Mouse (Mus musculus): ENCODE data around the gene Spint1.

The Spint1 gene

GRCm38 (mm10) chr2:119242548-119242947 is 5.4 kb downstream of the Spint1 start:
- no peak for DNase-seq (ENCODE audit: low spot score in 2 of 2)

GRCm38 (mm10) chr2:119245246-119245645 is 8.1 kb downstream of the Spint1 start:
- no peak for DNase-seq (ENCODE audit: low spot score in 2 of 2)

DNA sequence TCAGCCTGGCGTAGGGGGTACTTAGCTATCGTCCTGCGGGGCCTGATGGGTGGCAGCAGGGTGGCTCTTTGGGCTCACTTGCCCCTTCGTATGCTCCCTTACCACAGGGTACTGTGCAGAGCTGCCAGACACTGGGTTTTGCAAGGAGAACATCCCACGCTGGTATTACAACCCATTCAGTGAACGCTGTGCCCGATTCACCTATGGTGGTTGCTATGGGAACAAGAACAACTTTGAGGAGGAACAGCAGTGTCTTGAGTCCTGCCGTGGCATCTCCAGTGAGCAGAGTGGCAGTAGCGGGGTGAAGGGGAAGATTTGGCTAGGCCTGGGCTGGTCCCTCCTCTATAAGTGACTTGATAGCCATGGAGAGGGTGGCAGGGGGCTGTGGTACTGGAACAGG is 10.7 kb downstream of the Spint1 start:
- no peak for DNase-seq (ENCODE audit: low spot score in 2 of 2)

GRCm38 (mm10) chr2:119249592-119250061 is 12.5 kb downstream of the Spint1 start:
- DNase-seq (ENCODE audit: low spot score in 2 of 2) = no peak

- DNase-seq (ENCODE audit: low spot score in 2 of 2) = no peak
Observed at GRCm38 (mm10) chr2:119250377-119250776, 13.2 kb downstream of the Spint1 start.

GRCm38 (mm10) chr2:119250826-119251478 is 13.8 kb downstream of the Spint1 start:
- DNase-seq (ENCODE audit: low spot score in 2 of 2) = peak; percentile 41 to 68

DNA sequence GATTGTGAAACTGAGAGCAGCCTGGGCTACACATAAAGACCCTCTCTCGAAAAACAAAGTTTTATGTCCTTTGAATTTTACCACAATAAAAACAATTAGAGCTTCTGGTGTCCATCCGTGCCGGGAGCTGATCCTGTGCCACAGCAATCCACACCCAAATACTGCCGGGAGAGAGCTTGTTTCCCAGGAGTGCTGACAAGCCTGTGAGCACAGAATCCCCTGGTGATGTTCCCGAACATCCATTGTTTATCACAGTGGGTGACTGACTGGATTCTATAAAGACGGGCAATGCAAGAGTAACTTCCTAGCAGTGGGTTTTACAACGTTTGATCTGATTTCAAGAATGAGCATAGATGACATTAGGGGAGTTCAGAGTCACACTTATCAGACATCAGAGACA is 17.8 kb downstream of the Spint1 start:
- DNase-seq (ENCODE audit: low spot score in 2 of 2) = no peak

DNA sequence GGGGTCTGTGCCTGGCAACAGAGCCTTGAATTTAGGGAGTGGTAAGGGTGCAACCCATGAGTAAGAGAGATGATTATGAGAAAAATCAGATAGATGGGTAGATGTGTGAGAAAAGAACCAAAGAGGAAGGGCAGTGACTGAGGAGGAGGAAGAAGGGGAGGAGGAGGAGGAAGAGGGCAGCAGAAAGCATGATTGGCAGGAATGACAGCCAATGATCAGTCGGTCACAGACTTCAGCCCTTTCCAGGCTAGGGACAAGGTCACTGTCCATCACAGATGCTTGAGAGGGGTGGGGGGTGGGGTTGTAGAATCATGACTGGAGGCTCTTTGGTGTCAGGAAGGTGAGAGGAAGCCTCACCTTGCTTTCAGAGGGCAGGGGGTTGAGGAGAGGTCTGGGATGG is 23.4 kb downstream of the Spint1 start:
- no peak for DNase-seq (ENCODE audit: low spot score in 2 of 2)

DNA sequence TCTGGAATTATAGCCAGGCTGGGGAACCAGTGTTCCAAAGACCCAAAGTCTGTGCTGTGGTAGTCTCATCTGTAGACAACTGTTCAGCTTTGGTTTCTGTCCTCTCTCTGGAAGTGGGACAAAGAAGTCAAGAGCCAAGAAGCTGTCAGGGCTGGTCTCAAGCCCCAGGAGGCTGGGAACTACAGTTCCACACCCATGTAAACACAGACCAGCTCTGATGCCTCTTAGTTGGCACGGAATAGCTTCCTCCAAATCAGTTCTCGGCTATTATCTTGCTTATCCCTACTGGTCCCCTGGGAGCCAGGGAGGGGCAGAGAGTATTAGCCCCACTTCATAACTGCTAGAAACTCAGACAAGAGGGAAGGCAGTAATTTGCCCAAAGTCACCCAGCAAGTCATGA is 24.2 kb downstream of the Spint1 start:
- no peak for DNase-seq (ENCODE audit: low spot score in 2 of 2)

GRCm38 (mm10) chr2:119262978-119263377 is 25.8 kb downstream of the Spint1 start:
- peak; percentile 21 to 57 for DNase-seq (ENCODE audit: low spot score in 2 of 2)

GRCm38 (mm10) chr2:119263813-119264212 is 26.7 kb downstream of the Spint1 start:
- no peak for DNase-seq (ENCODE audit: low spot score in 2 of 2)

DNA sequence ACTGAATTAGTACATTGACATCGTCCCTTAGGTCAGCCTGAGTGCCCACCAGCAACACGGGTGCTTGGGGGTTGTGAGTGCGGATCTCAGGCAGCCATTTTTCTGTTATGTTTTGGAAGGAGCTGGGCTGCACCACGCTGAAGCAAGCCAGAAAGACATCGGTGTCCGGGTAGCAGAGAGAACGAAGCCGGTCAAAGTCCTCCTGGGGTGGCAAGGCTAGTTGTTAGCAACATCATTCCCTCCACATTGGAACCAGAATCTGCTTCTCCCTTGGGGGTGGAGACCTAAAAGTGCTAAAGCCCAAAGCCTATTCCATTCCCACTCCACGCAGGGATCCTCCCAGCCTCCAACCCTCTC is 33.1 kb downstream of the Spint1 start:
- DNase-seq (ENCODE audit: low spot score in 2 of 2) = no peak

DNA sequence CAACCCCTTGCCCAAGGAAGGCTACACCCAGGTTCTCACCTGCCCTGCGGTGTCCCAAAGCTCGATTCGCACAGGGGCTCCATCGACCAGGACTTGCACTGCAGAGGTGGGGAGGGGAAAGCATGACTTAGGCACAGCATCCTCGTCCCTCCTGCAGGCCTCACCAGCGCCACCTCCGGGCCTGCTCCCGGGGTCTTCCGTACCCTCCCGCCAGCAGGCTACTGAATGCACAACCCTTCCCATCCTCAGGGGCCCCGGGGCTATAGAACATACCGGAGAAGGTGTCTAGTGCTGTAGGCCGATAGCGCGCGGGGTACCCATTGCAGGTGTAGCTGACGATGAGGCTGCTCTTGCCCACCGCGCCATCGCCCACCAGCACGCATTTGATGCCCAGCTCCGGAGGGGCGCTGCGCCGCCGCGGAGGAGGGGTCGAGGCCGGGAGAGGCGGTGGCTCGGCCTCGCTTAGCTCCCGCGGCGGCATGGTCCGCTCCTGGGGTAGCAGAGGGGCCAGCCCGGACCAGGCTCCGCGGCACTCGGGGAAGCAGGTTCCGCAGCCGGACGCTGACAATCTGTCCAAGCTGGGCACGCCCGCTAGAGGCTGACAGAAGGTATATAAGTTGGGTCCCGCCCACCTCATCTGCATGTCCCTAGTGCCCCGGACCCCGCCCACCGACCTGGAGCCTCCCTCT is 33.6 kb downstream of the Spint1 start, which contains the start of gene Rhov:
Gene Rhov (minus strand): TSS at position 630 of the 689 bp plus-strand sequence.
- no peak for DNase-seq (ENCODE audit: low spot score in 2 of 2)

GRCm38 (mm10) chr2:119274126-119274525 is 37.0 kb downstream of the Spint1 start:
- DNase-seq (ENCODE audit: low spot score in 2 of 2) = no peak

DNA sequence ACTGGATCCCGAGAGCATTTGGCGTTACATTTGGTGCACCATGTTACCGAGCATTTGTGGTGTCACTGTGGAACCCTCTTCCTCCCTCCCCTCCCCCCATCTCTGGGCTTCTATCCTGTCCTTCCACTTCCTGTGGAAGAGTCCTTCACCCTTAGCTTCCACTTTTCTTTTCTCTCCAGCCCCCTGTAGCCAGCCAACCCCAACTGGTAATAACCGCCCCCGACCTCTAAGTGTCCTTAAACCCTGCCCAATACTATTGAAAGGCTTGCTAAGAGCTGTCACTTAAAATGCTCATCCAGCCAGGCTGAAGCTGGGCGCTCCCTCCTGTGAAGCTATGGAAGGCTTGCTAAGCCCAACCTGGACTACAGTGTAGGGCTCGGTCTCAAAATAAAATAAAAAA is 39.8 kb downstream of the Spint1 start:
- DNase-seq (ENCODE audit: low spot score in 2 of 2) = no peak

GRCm38 (mm10) chr2:119277810-119278209 is 40.6 kb downstream of the Spint1 start:
- no peak for DNase-seq (ENCODE audit: low spot score in 2 of 2)

DNA sequence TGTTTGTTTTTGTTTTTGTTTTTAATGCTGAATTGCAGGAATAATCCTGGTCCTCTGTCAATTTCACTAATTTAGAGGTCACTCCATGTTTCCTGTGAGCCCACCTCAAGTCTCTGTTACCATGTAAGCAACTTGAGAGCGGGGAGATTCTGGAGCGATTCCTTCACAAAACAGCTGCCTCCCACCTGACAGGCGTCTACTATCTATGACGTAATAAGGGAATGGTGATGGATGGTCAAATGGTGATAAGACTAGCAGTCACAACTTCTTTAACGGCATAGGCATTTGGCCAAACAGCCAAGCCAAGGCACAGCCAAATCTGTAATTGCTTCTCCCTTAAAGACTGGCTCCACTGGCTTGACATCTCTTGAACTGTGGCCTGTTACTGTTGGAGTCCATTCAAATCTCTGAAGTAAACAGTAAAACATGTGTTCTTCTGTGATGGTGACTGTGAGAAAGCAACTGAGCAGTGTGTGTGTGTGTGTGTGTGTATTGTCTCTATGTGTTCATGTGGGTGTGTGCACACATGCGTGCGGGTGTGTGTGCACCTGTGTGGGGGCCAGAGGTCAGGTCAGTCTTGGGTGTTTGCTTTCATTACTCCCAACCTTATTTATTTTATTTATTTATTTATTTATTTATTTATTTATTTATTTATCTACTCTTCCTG is 44.9 kb downstream of the Spint1 start:
- DNase-seq (ENCODE audit: low spot score in 2 of 2) = no peak

- no peak for DNase-seq (ENCODE audit: low spot score in 2 of 2)
Observed at GRCm38 (mm10) chr2:119287372-119287771, 50.2 kb downstream of the Spint1 start.

DNA sequence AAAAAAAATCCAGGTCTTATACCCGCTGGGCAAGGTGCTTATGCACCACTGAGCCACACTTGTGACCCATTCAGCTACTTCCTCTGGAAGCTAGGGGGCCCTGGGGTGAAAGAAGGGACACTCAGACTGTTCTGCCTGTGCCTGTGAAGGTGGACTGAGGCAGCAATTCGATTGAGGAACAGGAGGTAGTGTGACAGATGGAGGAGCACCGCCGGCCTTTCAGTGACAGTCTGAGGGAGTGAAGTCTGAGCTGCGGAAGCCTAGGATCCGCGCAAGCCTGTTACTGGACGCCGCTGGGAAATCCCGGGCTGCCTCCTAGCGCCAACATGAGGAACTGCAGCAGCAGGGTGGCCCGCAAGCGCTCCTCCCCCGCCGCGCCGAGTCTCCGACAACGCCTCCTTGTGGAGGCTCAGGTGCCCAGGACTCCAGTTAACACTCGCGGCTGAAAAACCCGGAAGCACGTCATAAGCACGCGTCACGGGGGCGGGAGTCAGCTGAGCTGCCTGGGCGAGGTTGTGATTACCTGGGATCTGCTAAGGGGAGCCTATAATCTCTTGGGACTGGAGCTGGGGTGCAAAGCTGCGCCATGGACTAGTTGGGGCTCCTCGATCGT is 51.2 kb downstream of the Spint1 start, which contains the start of gene Vps18:
Gene Vps18 (plus strand): TSS at position 471 of the 613 bp plus-strand sequence.
- DNase-seq (ENCODE audit: low spot score in 2 of 2) = peak; percentile 97

DNA sequence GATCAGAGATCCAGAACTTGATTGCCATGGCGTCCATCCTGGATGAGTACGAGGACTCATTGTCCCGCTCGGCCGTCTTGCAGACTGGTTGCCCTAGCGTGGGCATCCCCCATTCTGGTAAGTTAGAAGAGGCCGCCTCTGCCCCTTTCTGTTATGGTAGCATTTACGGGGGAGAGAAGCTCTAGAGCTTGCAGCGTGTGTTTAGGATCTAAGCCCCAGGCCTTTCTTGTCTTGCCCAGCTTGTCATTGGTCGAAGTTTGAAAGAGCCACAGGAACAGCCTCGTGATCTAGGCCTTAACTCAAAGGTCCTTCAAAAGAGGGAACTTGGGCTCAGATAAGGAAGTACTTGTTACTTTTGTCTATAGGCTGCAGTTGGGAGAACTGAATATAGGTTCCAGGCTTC is 51.9 kb downstream of the Spint1 start:
- DNase-seq (ENCODE audit: low spot score in 2 of 2) = no peak

- DNase-seq (ENCODE audit: low spot score in 2 of 2) = no peak
Observed at GRCm38 (mm10) chr2:119292281-119292680, 55.1 kb downstream of the Spint1 start.

GRCm38 (mm10) chr2:119292852-119293251 is 55.7 kb downstream of the Spint1 start:
- no peak for DNase-seq (ENCODE audit: low spot score in 2 of 2)
